Mouse (Mus musculus) E14TG2a.4 (cell line): ENCODE results near the gene Pstpip1.

Experiments
- CTCF ChIP-seq: conservative IDR thresholded peaks from 2 replicates; pipeline ENCODE4 v1.5.1; 2014; ENCODE audit warnings: low read length
- NANOG ChIP-seq: IDR thresholded peaks from 2 replicates; pipeline ENCODE4 v1.6.1; 2014; ENCODE audit warnings: borderline replicate concordance, low read length, mixed read lengths
- POU5F1 ChIP-seq: IDR thresholded peaks from 2 replicates; pipeline ENCODE4 v1.6.1; 2014; ENCODE audit warnings: low read length, borderline replicate concordance

GRCm38 (mm10) chr9:56123613-56124012 lies 33.9 kb downstream of the Pstpip1 start:
- no peak for TF ChIP-seq CTCF
- no peak for TF ChIP-seq NANOG
- no peak for TF ChIP-seq POU5F1
